Mouse (Mus musculus): ENCODE measurements at regions not wholly inside any gene's neighbourhood (a gene's known extent, or its start where the extent isn't known, plus 50 kb on each side); places are given as distances from the start of the nearest gene placed in this dataset.

- peak in 1 of 2 experiments; percentile 11 for DNase-seq (ENCODE audit: extremely low spot score in 1 of 2, low spot score in 1 of 2)
Observed at GRCm38 (mm10) chr8:15734461-15734860, 688.6 kb upstream of the BB014433 start.

DNA sequence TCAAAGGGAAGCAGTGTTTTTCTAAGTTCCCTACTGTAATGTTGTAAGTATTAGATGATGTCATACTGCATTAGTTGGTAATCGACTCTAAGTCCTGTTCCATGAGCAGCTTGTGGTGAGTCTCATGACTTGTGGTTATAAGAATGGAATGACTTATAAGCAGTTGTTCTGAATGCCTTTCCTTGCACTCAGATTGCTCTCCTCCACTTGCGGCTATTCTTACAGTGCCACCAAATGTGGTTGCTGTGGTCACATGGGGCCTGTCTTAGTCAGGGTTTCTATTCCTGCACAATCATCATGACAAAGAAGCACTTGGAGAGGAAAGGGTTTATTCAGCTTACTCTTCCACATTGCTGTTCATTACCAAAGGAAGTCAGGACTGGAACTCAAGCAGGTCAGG lies 685.4 kb upstream of the BB014433 start:
- no peak for DNase-seq (ENCODE audit: extremely low spot score in 1 of 2, low spot score in 1 of 2)

DNA sequence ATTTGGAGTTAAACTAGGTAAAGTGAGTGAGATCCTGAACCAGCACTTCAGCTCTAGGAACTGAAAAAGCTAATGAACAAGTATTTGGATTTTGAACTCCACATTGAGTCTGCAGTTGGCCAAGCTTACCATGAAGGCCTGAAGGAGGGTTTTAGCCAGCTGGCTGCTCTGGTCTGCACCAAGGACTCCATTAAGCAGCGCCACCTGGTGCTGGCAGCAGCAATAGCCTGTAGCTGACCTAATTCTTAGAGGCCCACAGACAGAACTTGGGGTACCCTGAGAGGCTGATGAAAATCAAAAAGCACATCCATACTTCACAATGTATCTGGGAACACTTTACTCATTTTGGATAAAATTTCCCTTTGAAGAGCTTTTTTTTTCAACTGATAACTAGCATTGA lies 683.2 kb upstream of the BB014433 start:
- DNase-seq (ENCODE audit: extremely low spot score in 1 of 2, low spot score in 1 of 2), result peak; percentile 33 to 77

DNA sequence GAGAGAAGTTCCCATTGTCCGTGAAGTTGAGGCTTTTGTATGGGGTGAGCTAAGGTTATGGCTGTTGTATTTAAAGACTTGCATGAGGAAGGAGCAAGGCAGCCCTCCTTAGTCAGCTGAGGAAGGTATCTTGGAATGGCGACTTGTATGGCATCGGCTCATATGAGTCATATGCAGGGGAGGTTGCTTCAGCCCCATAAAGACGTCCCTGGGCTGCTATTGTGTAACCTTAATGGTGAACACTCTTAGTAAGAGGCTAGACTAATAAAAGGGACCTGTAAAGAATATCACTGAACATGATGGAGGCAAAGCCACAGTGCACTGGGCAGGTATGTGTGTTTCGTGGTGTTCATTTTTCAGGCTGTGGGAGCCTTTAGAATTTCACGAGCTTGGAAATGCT lies 680.4 kb upstream of the BB014433 start:
- DNase-seq (ENCODE audit: extremely low spot score in 1 of 2, low spot score in 1 of 2), result no peak

Measured in layer of hippocampus, postnatal 25 days (tissue).